Mouse (Mus musculus): ENCODE data around the gene R3hdm4. TPM values are rescaled to one million over a fixed set of nuclear protein-coding genes. Genes with fewer than 3 reads are reported as not detected.
"Not testable (repeated sequence)": the region's sequence is repeated elsewhere in the genome, so short reads cannot be mapped to it uniquely, and the experiment has no call there.

R3hdm4 gene
- polyA plus RNA-seq, 1 experiment from 2014 or later = 228 TPM

DNA sequence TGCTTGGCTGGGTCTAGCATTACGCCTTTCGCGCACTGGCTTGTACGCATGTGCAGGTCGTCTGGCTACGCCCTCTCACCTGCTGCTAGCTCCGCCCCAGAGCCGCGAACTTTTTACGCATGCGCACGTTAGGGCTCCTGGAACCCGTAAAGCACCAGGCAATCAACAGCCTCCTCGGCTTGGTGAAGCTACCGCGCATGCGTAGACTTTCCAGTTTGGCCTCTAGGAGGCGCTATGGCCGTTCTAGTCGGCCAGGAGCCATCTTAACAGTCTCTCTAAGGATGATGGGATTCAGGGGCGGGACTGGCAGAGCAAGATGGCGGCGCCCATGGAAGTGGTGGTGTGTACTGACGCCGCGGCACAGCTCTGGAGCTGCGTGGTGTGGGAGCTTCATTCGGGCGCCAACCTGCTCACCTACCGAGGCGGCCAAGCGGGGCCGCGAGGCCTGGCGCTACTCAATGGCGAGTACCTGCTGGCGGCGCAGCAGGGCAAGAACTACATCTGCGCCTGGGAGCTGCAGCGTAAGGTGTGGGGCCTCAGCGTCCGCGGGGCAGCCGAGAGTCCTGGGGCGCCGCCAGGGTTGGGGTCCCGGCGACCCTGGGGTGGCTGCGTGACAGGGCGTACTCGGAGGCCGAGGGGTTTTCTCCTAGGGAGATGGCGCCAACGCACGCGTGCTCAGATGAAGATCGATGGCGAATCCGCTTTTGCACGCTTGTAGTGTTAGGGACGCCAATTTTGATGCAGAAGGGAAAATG, 39.0 kb upstream of the R3hdm4 start, which contains the start of gene Wdr18:
Gene Wdr18 (plus strand): TSS at position 306 of the 755 bp plus-strand sequence.
- ATAC-seq (ENCODE audit: low FRiP score) (peak; percentile 96), DNase-seq (ENCODE audit: low spot score) (peak; percentile 100)
- Histone ChIP-seq H3K4me1 (replicated peaks; ENCODE audit: control insufficient read depth, insufficient read depth, low read length) (peaks cover 10% of the 10 kb centered on the region), H3K9me3 (ENCODE audit: control insufficient read depth, low read length) (no peaks in the 10 kb centered on the region), H3K9ac (peak within 1 kb of the TSS; percentile 83), H3K27me3 (ENCODE audit: control insufficient read depth, insufficient read depth, low read length) (no peaks in the 10 kb centered on the region), H3K36me3 (replicated peaks; ENCODE audit: control insufficient read depth, insufficient read depth) (peaks cover 37% of the 10 kb centered on the region), H3K27ac (peak within 1 kb of the TSS; percentile 69; the same call in 1 of the 2 replicates), H3K4me3 (replicated peaks; ENCODE audit: low read length) (peak within 1 kb of the TSS; percentile 96), H3K4me2 (replicated peaks) (peak within 1 kb of the TSS; percentile 88)
- under 1% methylated on average over 61 of the region's 61 CpGs for WGBS

DNA sequence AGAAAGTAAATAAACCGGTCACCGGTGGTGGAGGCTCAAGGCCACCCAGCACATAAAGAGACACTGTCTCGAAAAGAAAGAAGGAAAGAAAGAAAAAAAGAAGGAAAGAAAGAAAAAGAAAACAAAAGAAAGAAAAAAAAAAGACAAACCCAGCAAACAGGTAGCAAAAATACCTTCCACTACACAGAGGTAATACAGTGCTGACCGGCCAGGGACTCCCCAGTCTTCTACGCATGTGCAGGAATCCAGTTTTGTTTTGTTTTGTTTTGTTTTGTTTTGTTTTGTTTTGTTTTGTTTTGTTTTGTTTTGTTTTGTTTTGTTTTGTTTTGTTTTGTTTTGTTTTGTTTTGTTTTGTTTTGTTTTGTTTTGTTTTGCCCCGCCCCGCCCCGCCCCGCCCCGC, 38.4 kb upstream of the R3hdm4 start:
- H3K4me3 ChIP-seq (replicated peaks; ENCODE audit: low read length); ATAC-seq (ENCODE audit: low FRiP score): not testable (repeated sequence)

DNA sequence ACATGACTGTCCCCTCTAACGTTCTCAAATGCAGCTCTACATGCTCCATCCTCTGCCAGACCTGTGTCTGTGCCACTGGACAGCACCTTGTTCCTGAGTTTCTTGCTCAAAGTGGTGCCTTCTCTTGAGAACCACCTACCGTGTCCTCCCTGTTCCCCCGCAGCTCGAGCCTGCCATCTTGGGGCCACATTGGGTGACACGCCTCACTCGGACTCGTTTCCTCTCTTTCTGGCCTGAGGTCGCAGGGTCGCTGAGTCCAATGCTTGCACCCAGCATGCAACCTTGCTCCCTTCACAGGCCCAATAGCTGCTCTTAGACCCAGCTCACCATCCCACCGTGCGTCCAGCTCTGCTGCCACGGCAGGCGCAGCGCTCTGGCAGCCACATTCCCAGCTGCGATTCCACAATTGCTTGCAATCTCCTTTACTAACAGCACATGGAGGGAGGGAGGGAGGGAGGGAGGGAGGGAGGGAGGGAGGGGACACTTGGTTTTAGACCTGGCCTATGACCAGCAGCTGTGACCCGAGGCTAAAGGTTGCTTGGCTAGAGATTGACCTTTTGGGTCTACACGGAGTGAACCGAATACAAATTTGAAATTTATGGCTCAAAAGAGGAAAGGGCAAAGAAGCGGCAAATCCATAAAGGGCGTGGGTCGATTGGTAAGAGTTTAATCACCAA, 37.3 kb upstream of the R3hdm4 start:
- no peaks in the 10 kb centered on the region for H3K27me3 ChIP-seq (ENCODE audit: control insufficient read depth, insufficient read depth, low read length)
- no peak overlapping the region for H3K27ac ChIP-seq
- 10% methylated on average over 21 of the region's 21 CpGs for WGBS
- peaks cover 10% of the 10 kb centered on the region for H3K4me1 ChIP-seq (replicated peaks; ENCODE audit: control insufficient read depth, insufficient read depth, low read length)
- H3K9me3 ChIP-seq (ENCODE audit: control insufficient read depth, low read length) = no peaks in the 10 kb centered on the region
- peak; percentile 61 for DNase-seq (ENCODE audit: low spot score)
- peaks cover 26% of the 10 kb centered on the region for H3K36me3 ChIP-seq (replicated peaks; ENCODE audit: control insufficient read depth, insufficient read depth)
- no peak for ATAC-seq (ENCODE audit: low FRiP score)
- no peak overlapping the region for H3K4me2 ChIP-seq (replicated peaks)
- no peak overlapping the region for H3K9ac ChIP-seq
- H3K4me3 ChIP-seq (replicated peaks; ENCODE audit: low read length) = no peak overlapping the region

More for the DNA sequence above, 38.4 kb upstream of the R3hdm4 start:
- Histone ChIP-seq H3K4me2 (replicated peaks) (0 out of 2 replicates have a peak overlapping the region, but pooled peaks have one; percentile 88), H3K36me3 (replicated peaks; ENCODE audit: control insufficient read depth, insufficient read depth) (peaks cover 31% of the 10 kb centered on the region)
- H3K9me3 ChIP-seq (ENCODE audit: control insufficient read depth, low read length); DNase-seq (ENCODE audit: low spot score); H3K9ac ChIP-seq; H3K27me3 ChIP-seq (ENCODE audit: control insufficient read depth, insufficient read depth, low read length); H3K27ac ChIP-seq; H3K4me1 ChIP-seq (replicated peaks; ENCODE audit: control insufficient read depth, insufficient read depth, low read length): not testable (repeated sequence)
- WGBS = 34% methylated on average over 10 of the region's 10 CpGs

DNA sequence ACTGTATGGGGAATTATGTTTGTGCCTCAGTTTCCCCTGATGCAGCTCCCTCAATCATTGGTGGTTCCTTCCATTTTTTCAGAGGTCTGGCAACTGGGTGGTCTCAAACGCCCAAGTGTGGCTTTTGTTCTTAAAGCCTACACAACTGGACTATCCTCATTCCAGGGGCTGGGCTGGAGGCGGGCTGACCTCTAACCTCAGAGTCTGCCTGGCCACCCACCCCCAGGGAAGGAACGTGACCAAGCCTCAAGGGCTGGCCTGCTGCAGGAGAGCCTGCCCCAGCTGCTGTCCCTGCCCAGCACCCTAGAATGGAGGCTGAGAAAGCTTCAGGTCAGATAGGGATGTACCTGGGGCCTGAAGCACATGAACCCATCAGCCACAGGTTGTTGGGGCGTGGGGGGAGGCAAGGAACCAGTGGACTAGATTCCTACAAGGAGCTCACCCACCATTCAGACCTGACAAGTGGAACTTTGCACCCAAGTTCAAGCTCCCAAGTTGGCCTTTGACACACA, 35.7 kb upstream of the R3hdm4 start:
- H3K27me3 ChIP-seq (ENCODE audit: control insufficient read depth, insufficient read depth, low read length) = no peaks in the 10 kb centered on the region
- H3K4me3 ChIP-seq (replicated peaks; ENCODE audit: low read length) = no peak overlapping the region
- no peak overlapping the region for H3K27ac ChIP-seq
- peaks cover 22% of the 10 kb centered on the region for H3K36me3 ChIP-seq (replicated peaks; ENCODE audit: control insufficient read depth, insufficient read depth)
- DNase-seq (ENCODE audit: low spot score) (no peak), ATAC-seq (ENCODE audit: low FRiP score) (no peak)
- peaks cover 10% of the 10 kb centered on the region for H3K4me1 ChIP-seq (replicated peaks; ENCODE audit: control insufficient read depth, insufficient read depth, low read length)
- 21% methylated on average over 4 of the region's 4 CpGs for WGBS
- H3K9ac ChIP-seq = 0 out of 2 replicates have a peak overlapping the region, but pooled peaks have one; percentile 7
- no peak overlapping the region for H3K4me2 ChIP-seq (replicated peaks)
- H3K9me3 ChIP-seq (ENCODE audit: control insufficient read depth, low read length) = no peaks in the 10 kb centered on the region

- Histone ChIP-seq H3K9me3 (ENCODE audit: control insufficient read depth, low read length) (no peaks in the 10 kb centered on the region), H3K27ac (no peak overlapping the region), H3K9ac (peak overlapping the region; percentile 7; the same call in 1 of the 2 replicates), H3K4me1 (replicated peaks; ENCODE audit: control insufficient read depth, insufficient read depth, low read length) (peaks cover 3% of the 10 kb centered on the region), H3K4me3 (replicated peaks; ENCODE audit: low read length) (no peak overlapping the region), H3K27me3 (ENCODE audit: control insufficient read depth, insufficient read depth, low read length) (no peaks in the 10 kb centered on the region), H3K4me2 (replicated peaks) (no peak overlapping the region), H3K36me3 (replicated peaks; ENCODE audit: control insufficient read depth, insufficient read depth) (peaks cover 27% of the 10 kb centered on the region)
- 84% methylated on average over 9 of the region's 9 CpGs for WGBS
- DNase-seq (ENCODE audit: low spot score) (no peak), ATAC-seq (ENCODE audit: low FRiP score) (no peak)
Observed at GRCm38 (mm10) chr10:79955691-79956090, 34.7 kb upstream of the R3hdm4 start.

- Histone ChIP-seq H3K27ac (no peak overlapping the region), H3K27me3 (ENCODE audit: control insufficient read depth, insufficient read depth, low read length) (no peaks in the 10 kb centered on the region), H3K9me3 (ENCODE audit: control insufficient read depth, low read length) (no peaks in the 10 kb centered on the region), H3K36me3 (replicated peaks; ENCODE audit: control insufficient read depth, insufficient read depth) (peaks cover 45% of the 10 kb centered on the region), H3K4me3 (replicated peaks; ENCODE audit: low read length) (no peak overlapping the region), H3K9ac (no peak overlapping the region), H3K4me1 (replicated peaks; ENCODE audit: control insufficient read depth, insufficient read depth, low read length) (no peaks in the 10 kb centered on the region), H3K4me2 (replicated peaks) (no peak overlapping the region)
- WGBS = 87% methylated on average over 6 of the region's 6 CpGs
- no peak for ATAC-seq (ENCODE audit: low FRiP score)
- DNase-seq (ENCODE audit: low spot score) = no peak
Observed at GRCm38 (mm10) chr10:79953946-79954345, 32.9 kb upstream of the R3hdm4 start.

GRCm38 (mm10) chr10:79950661-79951060, 29.7 kb upstream of the R3hdm4 start:
- peaks cover 54% of the 10 kb centered on the region for H3K36me3 ChIP-seq (replicated peaks; ENCODE audit: control insufficient read depth, insufficient read depth)
- no peak for DNase-seq (ENCODE audit: low spot score)
- no peak for ATAC-seq (ENCODE audit: low FRiP score)
- peaks cover 7% of the 10 kb centered on the region; the same call in 1 of the 2 replicates for H3K4me1 ChIP-seq (replicated peaks; ENCODE audit: control insufficient read depth, insufficient read depth, low read length)
- H3K4me2 ChIP-seq (replicated peaks) = no peak overlapping the region
- H3K4me3 ChIP-seq (replicated peaks; ENCODE audit: low read length) = no peak overlapping the region
- no peak overlapping the region for H3K27ac ChIP-seq
- no peaks in the 10 kb centered on the region for H3K27me3 ChIP-seq (ENCODE audit: control insufficient read depth, insufficient read depth, low read length)
- WGBS = 82% methylated on average over 18 of the region's 18 CpGs
- no peak overlapping the region for H3K9ac ChIP-seq
- no peaks in the 10 kb centered on the region for H3K9me3 ChIP-seq (ENCODE audit: control insufficient read depth, low read length)

- no peaks in the 10 kb centered on the region for H3K9me3 ChIP-seq (ENCODE audit: control insufficient read depth, low read length)
- ATAC-seq (ENCODE audit: low FRiP score) = no peak
- H3K9ac ChIP-seq = no peak overlapping the region
- H3K4me3 ChIP-seq (replicated peaks; ENCODE audit: low read length) = no peak overlapping the region
- no peak overlapping the region for H3K27ac ChIP-seq
- peaks cover 11% of the 10 kb centered on the region; the same call in 1 of the 2 replicates for H3K4me1 ChIP-seq (replicated peaks; ENCODE audit: control insufficient read depth, insufficient read depth, low read length)
- H3K27me3 ChIP-seq (ENCODE audit: control insufficient read depth, insufficient read depth, low read length) = no peaks in the 10 kb centered on the region
- WGBS = 91% methylated on average over 4 of the region's 4 CpGs
- peaks cover 54% of the 10 kb centered on the region for H3K36me3 ChIP-seq (replicated peaks; ENCODE audit: control insufficient read depth, insufficient read depth)
- no peak for DNase-seq (ENCODE audit: low spot score)
- H3K4me2 ChIP-seq (replicated peaks) = no peak overlapping the region
Observed at GRCm38 (mm10) chr10:79949873-79950272, 28.9 kb upstream of the R3hdm4 start.

GRCm38 (mm10) chr10:79947502-79947901, 26.5 kb upstream of the R3hdm4 start:
- H3K9ac ChIP-seq = no peak overlapping the region
- no peak overlapping the region for H3K4me2 ChIP-seq (replicated peaks)
- WGBS = 73% methylated on average over 6 of the region's 6 CpGs
- peaks cover 39% of the 10 kb centered on the region for H3K36me3 ChIP-seq (replicated peaks; ENCODE audit: control insufficient read depth, insufficient read depth)
- H3K4me1 ChIP-seq (replicated peaks; ENCODE audit: control insufficient read depth, insufficient read depth, low read length) = peaks cover 11% of the 10 kb centered on the region; the same call in 1 of the 2 replicates
- DNase-seq (ENCODE audit: low spot score) = no peak
- ATAC-seq (ENCODE audit: low FRiP score) = no peak
- H3K4me3 ChIP-seq (replicated peaks; ENCODE audit: low read length) = no peak overlapping the region
- no peaks in the 10 kb centered on the region for H3K9me3 ChIP-seq (ENCODE audit: control insufficient read depth, low read length)
- no peak overlapping the region for H3K27ac ChIP-seq
- H3K27me3 ChIP-seq (ENCODE audit: control insufficient read depth, insufficient read depth, low read length) = no peaks in the 10 kb centered on the region

Data from hindbrain, embryonic 14.5 days (tissue).